Mouse (Mus musculus): ENCODE measurements at regions not wholly inside any gene's neighbourhood (a gene's known extent, or its start where the extent isn't known, plus 50 kb on each side); places are given as distances from the start of the nearest gene placed in this dataset.

DNA sequence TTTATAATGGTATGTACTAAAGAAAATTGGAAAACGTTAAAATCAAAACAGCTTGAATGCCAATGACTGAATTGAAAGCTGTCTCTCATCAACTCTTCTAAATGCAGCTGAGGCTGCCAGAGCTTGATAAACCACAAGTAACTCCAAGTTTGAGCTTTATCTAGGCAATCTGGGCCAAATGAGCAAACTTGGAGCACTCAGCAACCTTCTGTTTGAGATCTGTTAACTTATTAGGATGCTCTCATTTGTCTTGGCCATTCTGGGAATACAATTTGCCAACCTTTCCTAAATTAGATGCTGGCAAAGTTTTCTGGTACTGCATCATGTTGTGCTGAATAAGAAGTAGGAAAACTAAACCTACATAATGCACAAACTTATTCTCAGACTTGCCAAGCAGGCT lies 55.6 kb upstream of the Tmem196 start:
- WGBS = 63% methylated on average over 1 of the region's 1 CpGs
- DNase-seq (ENCODE audit: low spot score) = peak; percentile 33
- no peak for ATAC-seq
- Histone ChIP-seq H3K4me1 (ENCODE audit: control insufficient read depth, insufficient read depth, low read length) (no peaks in the 10 kb centered on the region), H3K27ac (ENCODE audit: low read depth, low read length) (no peak overlapping the region), H3K27me3 (replicated peaks; ENCODE audit: control insufficient read depth, insufficient read depth, low read length) (no peaks in the 10 kb centered on the region), H3K4me2 (ENCODE audit: low read length) (no peak overlapping the region), H3K36me3 (ENCODE audit: control insufficient read depth, insufficient read depth, low read length) (no peaks in the 10 kb centered on the region), H3K9ac (ENCODE audit: low read length) (no peak overlapping the region), H3K9me3 (replicated peaks; ENCODE audit: control insufficient read depth, low read length) (no peaks in the 10 kb centered on the region), H3K4me3 (ENCODE audit: low read depth, low read length) (no peak overlapping the region)
